Mouse (Mus musculus) liver, embryonic 12.5 days (tissue): Measurements from ENCODE around the gene Ifit1bl1. TPM values are rescaled to one million over a fixed set of nuclear protein-coding genes. Genes with fewer than 3 reads are reported as not detected.

ENCODE experiments used
- ATAC-seq: fragments of 200-750 bp; cut with Nextera tagmentation; 2 replicates; pipeline ENCODE4 v1.8.0; 2017; ENCODE audit warnings: moderate number of reproducible peaks, mild to moderate bottlenecking, moderate library complexity
- H3K27ac ChIP-seq: fragments of 300-500 bp; sonication (generic); 2 replicates; pipeline ENCODE4 v1.5.1; 2016; ENCODE audit warnings: mild to moderate bottlenecking
- H3K27me3 ChIP-seq: fragments of 300-500 bp; sonication (generic); replicated peaks from 2 replicates; pipeline ENCODE4 v1.6.1; 2016; ENCODE audit warnings: mild to moderate bottlenecking, moderate library complexity
- H3K36me3 ChIP-seq: fragments of 300-500 bp; sonication (generic); 2 replicates; pipeline ENCODE4 v1.6.1; 2016; ENCODE audit warnings: mild to moderate bottlenecking, moderate library complexity
- H3K4me1 ChIP-seq: fragments of 300-500 bp; sonication (generic); 2 replicates; pipeline ENCODE4 v1.6.1; 2016
- H3K4me2 ChIP-seq: fragments of 300-500 bp; sonication (generic); 2 replicates; pipeline ENCODE4 v1.6.1; 2016; ENCODE audit warnings: mild to moderate bottlenecking, moderate library complexity
- H3K4me3 ChIP-seq: fragments of 300-500 bp; sonication (generic); 2 replicates; pipeline ENCODE4 v1.5.1; 2016; ENCODE audit warnings: mild to moderate bottlenecking, moderate library complexity
- H3K9ac ChIP-seq: fragments of 300-500 bp; sonication (generic); 2 replicates; pipeline ENCODE4 v1.6.1; 2016; ENCODE audit warnings: mild to moderate bottlenecking, moderate library complexity
- H3K9me3 ChIP-seq: fragments of 300-500 bp; sonication (generic); replicated peaks from 2 replicates; pipeline ENCODE4 v1.6.1; 2016; ENCODE audit warnings: mild to moderate bottlenecking, moderate library complexity
- WGBS: fragments of 180-500 bp; shearing (Covaris S2); methylation state at CpG from one replicate; pipeline ENCODE4 v1.1.7; 2016; ENCODE audit not compliant: insufficient replicate concordance; 5-methylcytosine and 5-hydroxymethylcytosine counted together
- polyA plus RNA-seq: library from polyadenylated mRNA; unstranded; fragments of >200 nt; fragmentation: Nextera tagmentation; extraction: Ambion mirVana; gene quantifications from 2 replicates; pipeline ENCODE4 v1.2.1, GENCODE M21; 2016

The Ifit1bl1 gene
- polyA plus RNA-seq, 1 experiment from 2014 or later = 0.08 TPM

DNA sequence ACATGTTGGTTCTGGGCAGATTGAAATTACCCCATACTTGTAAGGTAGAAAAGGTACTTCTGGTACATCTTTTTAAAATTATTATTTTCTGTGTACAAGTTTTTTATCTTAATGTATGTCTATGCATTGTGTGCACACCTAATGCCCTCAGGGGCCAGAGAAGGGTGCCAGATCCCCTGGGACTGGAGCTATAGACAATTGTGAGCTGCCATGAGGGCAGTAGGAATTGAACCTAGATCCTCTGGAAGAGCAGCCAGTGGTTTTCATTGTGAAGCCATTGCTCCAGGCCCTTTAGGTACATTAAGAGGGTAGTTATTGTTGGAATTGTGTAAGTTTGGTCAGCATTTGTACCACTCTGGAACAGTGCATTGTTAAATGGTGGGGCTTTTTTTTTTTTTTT is 47.7 kb downstream of the Ifit1bl1 start:
- Histone ChIP-seq H3K9me3 (no peaks in the 10 kb centered on the region), H3K4me2 (no peak overlapping the region), H3K9ac (no peak overlapping the region), H3K4me1 (peaks cover 15% of the 10 kb centered on the region; the same call in 1 of the 2 replicates), H3K4me3 (no peak overlapping the region), H3K27me3 (no peaks in the 10 kb centered on the region), H3K36me3 (no peaks in the 10 kb centered on the region; the same call in 1 of the 2 replicates), H3K27ac (no peak overlapping the region)
- ATAC-seq = no peak

- WGBS = 62% methylated on average over 3 of the region's 3 CpGs
- Histone ChIP-seq H3K9ac (no peak overlapping the region), H3K27ac (no peak overlapping the region)
These were observed 48.2 kb downstream of the Ifit1bl1 start for GRCm38 (mm10) chr19:34553522-34553921.

GRCm38 (mm10) chr19:34553021-34553420 is 48.7 kb downstream of the Ifit1bl1 start:
- Histone ChIP-seq H3K27ac (no peak overlapping the region), H3K4me1 (peaks cover 15% of the 10 kb centered on the region; the same call in 1 of the 2 replicates)
- WGBS = 70% methylated on average over 6 of the region's 6 CpGs

More at GRCm38 (mm10) chr19:34553522-34553921, 48.2 kb downstream of the Ifit1bl1 start:
- H3K27me3 ChIP-seq = no peaks in the 10 kb centered on the region
- no peaks in the 10 kb centered on the region; the same call in 1 of the 2 replicates for H3K36me3 ChIP-seq
- H3K4me2 ChIP-seq = no peak overlapping the region
- no peaks in the 10 kb centered on the region for H3K9me3 ChIP-seq
- H3K4me3 ChIP-seq = no peak overlapping the region
- ATAC-seq = no peak
- H3K4me1 ChIP-seq = peaks cover 15% of the 10 kb centered on the region; the same call in 1 of the 2 replicates

DNA sequence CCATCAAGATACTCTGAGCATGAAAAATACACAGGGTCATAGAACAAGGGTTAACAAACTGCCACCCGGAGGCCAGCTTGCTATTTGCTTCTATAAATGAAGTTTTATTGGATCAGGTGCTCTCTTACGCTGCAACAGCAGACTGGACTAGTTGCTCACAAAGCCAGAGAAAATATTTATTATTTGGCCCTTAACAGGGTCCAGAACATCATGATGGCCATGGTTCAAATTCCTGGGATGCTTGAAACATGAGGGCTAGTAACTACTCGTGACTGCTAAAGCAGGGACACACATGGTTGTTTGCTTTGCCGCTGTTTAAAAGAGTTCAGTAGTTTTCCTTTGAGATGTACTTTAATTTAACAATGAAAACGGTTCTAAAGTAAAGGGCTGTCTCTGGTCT is 49.8 kb downstream of the Ifit1bl1 start:
- H3K27me3 ChIP-seq = no peaks in the 10 kb centered on the region
- WGBS = 65% methylated on average over 5 of the region's 5 CpGs
- H3K9me3 ChIP-seq = no peaks in the 10 kb centered on the region
- no peak for ATAC-seq
- H3K36me3 ChIP-seq = no peaks in the 10 kb centered on the region; the same call in 1 of the 2 replicates
- H3K4me1 ChIP-seq = peaks cover 15% of the 10 kb centered on the region; the same call in 1 of the 2 replicates
- H3K9ac ChIP-seq = no peak overlapping the region
- no peak overlapping the region for H3K4me3 ChIP-seq
- 0 out of 2 replicates have a peak overlapping the region, but pooled peaks have one; percentile 13 for H3K4me2 ChIP-seq
- H3K27ac ChIP-seq = no peak overlapping the region

More at GRCm38 (mm10) chr19:34553021-34553420, 48.7 kb downstream of the Ifit1bl1 start:
- H3K9ac ChIP-seq = no peak overlapping the region
- H3K27me3 ChIP-seq = no peaks in the 10 kb centered on the region
- no peak for ATAC-seq
- no peak overlapping the region for H3K4me2 ChIP-seq
- no peak overlapping the region for H3K4me3 ChIP-seq
- H3K9me3 ChIP-seq = no peaks in the 10 kb centered on the region
- H3K36me3 ChIP-seq = no peaks in the 10 kb centered on the region; the same call in 1 of the 2 replicates

GRCm38 (mm10) chr19:34550534-34551223 is 51.1 kb downstream of the Ifit1bl1 start, which contains the start of gene Ifit2:
Gene Ifit2, plus strand, starts transcription at chr19:34550694.
- Histone ChIP-seq H3K27ac (peak within 1 kb of the TSS; percentile 32; the same call in 1 of the 2 replicates), H3K4me1 (peaks cover 15% of the 10 kb centered on the region; the same call in 1 of the 2 replicates), H3K36me3 (no peaks in the 10 kb centered on the region), H3K9me3 (no peaks in the 10 kb centered on the region), H3K27me3 (peaks cover 2% of the 10 kb centered on the region; the same call in 1 of the 2 replicates), H3K4me3 (peak within 1 kb of the TSS; percentile 60), H3K4me2 (peak within 1 kb of the TSS; percentile 75), H3K9ac (peak within 1 kb of the TSS; percentile 46; the same call in 1 of the 2 replicates)
- under 1% methylated on average over 22 of the region's 22 CpGs for WGBS
- ATAC-seq = peak; percentile 94

DNA sequence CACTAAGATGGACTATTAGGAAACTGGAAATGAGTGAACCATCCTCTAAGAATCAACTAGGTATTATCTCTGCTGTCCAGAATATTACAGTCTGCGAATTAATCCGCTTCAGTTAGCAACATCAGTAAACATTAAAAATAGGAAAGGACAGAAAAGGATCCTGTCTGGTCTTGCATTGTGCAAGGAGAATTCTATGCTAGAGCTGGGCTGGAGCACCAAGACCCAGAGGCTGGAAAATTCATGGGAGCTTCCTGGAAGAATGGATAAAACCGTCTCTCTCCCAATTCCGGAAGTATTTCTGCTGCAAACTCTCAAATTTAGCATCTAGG is 51.6 kb downstream of the Ifit1bl1 start:
- 29% methylated on average over 4 of the region's 4 CpGs for WGBS
- peak overlapping the region; percentile 32; the same call in 1 of the 2 replicates for H3K27ac ChIP-seq
- H3K9me3 ChIP-seq = no peaks in the 10 kb centered on the region
- ATAC-seq = 0 out of 2 replicates have a peak, but pooled peaks have one; percentile 1
- H3K4me3 ChIP-seq = peak overlapping the region; percentile 60
- H3K36me3 ChIP-seq = no peaks in the 10 kb centered on the region
- peak overlapping the region; percentile 46; the same call in 1 of the 2 replicates for H3K9ac ChIP-seq
- H3K27me3 ChIP-seq = peaks cover 7% of the 10 kb centered on the region; the same call in 1 of the 2 replicates
- peaks cover 15% of the 10 kb centered on the region; the same call in 1 of the 2 replicates for H3K4me1 ChIP-seq
- H3K4me2 ChIP-seq = peak overlapping the region; percentile 75

GRCm38 (mm10) chr19:34547976-34548375 is 53.8 kb downstream of the Ifit1bl1 start:
- H3K4me2 ChIP-seq = no peak overlapping the region
- H3K27ac ChIP-seq = no peak overlapping the region
- no peak overlapping the region for H3K4me3 ChIP-seq
- no peaks in the 10 kb centered on the region for H3K36me3 ChIP-seq
- no peaks in the 10 kb centered on the region for H3K9me3 ChIP-seq
- no peak for ATAC-seq
- H3K4me1 ChIP-seq = peaks cover 15% of the 10 kb centered on the region; the same call in 1 of the 2 replicates
- 26% methylated on average over 7 of the region's 7 CpGs for WGBS
- H3K9ac ChIP-seq = no peak overlapping the region
- H3K27me3 ChIP-seq = peaks cover 7% of the 10 kb centered on the region; the same call in 1 of the 2 replicates

GRCm38 (mm10) chr19:34546211-34546610 is 55.5 kb downstream of the Ifit1bl1 start:
- ATAC-seq = no peak
- H3K9me3 ChIP-seq = no peaks in the 10 kb centered on the region
- no peak overlapping the region for H3K4me3 ChIP-seq
- H3K27ac ChIP-seq = no peak overlapping the region
- WGBS = 79% methylated on average over 4 of the region's 4 CpGs
- H3K4me1 ChIP-seq = peaks cover 10% of the 10 kb centered on the region; the same call in 1 of the 2 replicates
- H3K4me2 ChIP-seq = no peak overlapping the region
- no peaks in the 10 kb centered on the region for H3K36me3 ChIP-seq
- H3K9ac ChIP-seq = no peak overlapping the region
- peaks cover 7% of the 10 kb centered on the region; the same call in 1 of the 2 replicates for H3K27me3 ChIP-seq

Other genes starting within 250 kb of the Ifit1bl1 start
- 0.43 and 0.97 TPM in 2 replicates for gene Ch25h, start 126.8 kb downstream of the Ifit1bl1 start, polyA plus RNA-seq
- 33.4 and 35.0 TPM in 2 replicates for gene Lipa, start 74.5 kb downstream of the Ifit1bl1 start, polyA plus RNA-seq
- gene Ifit2, start 51.3 kb downstream of the Ifit1bl1 start, polyA plus RNA-seq = 2.9 and 3.1 TPM in 2 replicates
- 0.60 and 0.69 TPM in 2 replicates for gene Ifit3, start 18.4 kb downstream of the Ifit1bl1 start, polyA plus RNA-seq
- 0.14 TPM in 1 of 2 replicates, not detected in the other for gene Ifit3b, start 6.0 kb upstream of the Ifit1bl1 start, polyA plus RNA-seq
- not detected in 2 replicates for gene Ifit1bl2, start 38.8 kb upstream of the Ifit1bl1 start, polyA plus RNA-seq
- gene Ifit1, start 38.9 kb upstream of the Ifit1bl1 start, polyA plus RNA-seq = 0.26 and 0.51 TPM in 2 replicates
- gene Slc16a12, start 145.3 kb upstream of the Ifit1bl1 start, polyA plus RNA-seq = 10.9 and 11.7 TPM in 2 replicates